Mouse (Mus musculus) G1E (cell line): ENCODE results near the gene Midn.

Experiments used
- CTCF ChIP-seq: IDR thresholded peaks from 2 replicates; pipeline ENCODE4 v1.5.1; 2012; ENCODE audit warnings: low read depth, low read length, inconsistent platforms, mixed read lengths
- GATA1 ChIP-seq: IDR thresholded peaks from 2 replicates; pipeline ENCODE4 v1.6.1; 2012; ENCODE audit warnings: borderline replicate concordance, low read length, inconsistent platforms, mixed read lengths
- GATA2 ChIP-seq: IDR thresholded peaks from 2 replicates; pipeline ENCODE4 v1.6.1; 2012; ENCODE audit warnings: low read depth, low read length, inconsistent platforms, borderline replicate concordance
- TAL1 ChIP-seq: conservative IDR thresholded peaks from 2 replicates; pipeline ENCODE4 v1.6.1; 2012; ENCODE audit warnings: low read depth, low read length, inconsistent platforms, mixed read lengths

GRCm38 (mm10) chr10:80164998-80165344 is 16.9 kb downstream of the Midn start:
- TF ChIP-seq GATA1: no peak
- peak; percentile 100 for TF ChIP-seq CTCF
- no peak for TF ChIP-seq TAL1
- TF ChIP-seq GATA2: no peak
